Comparison of ENCODE assay signal across 20 mouse cellular contexts in the genomic region with DNA sequence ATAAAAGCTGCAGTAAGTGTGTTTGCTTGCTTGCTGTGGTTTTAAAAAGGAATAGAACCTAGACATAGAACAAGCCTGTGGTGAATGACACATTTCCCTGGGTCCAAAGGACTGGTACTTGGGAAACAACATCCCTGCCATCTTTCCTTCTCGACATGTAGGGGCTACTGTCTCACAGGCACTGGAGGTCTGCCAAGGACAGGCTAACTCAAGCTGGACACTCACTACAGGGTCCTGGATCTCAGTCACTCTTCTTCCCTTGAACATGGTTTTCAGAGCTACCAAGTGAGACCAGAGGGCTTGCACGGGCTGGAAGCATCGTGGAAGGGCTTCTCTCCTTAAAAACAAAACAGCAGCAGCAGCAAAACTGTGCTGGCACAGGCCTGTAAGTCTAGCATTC. TPM values are rescaled to one million over a fixed set of nuclear protein-coding genes. Genes with fewer than 3 reads are reported as not detected.
DNase-seq lines count a peak whose midpoint lies in the region; ATAC-seq and TF ChIP-seq lines count a peak whose summit lies in the region.
"Had no signal": no experiment of that assay in that cellular context is flagged by ENCODE, and none has a peak within 500 bp of the region (broad histone marks: within the 10 kb centered on the region; RNA-seq: fewer than 3 reads in every experiment).

No protein-coding gene starts in this region.

- no peak overlapping the region for H3K4me3 ChIP-seq in spleen, adult 2 months (ENCODE audit: extremely low read depth, insufficient read depth, insufficient read length)
- no peak overlapping the region for H3K4me3 ChIP-seq in liver, embryonic 14.5 days (ENCODE audit: insufficient read depth in 1 of 2, low read depth in 2 of 2, low read length in 2 of 2)
- H3K4me3 ChIP-seq in liver, postnatal 0 days (ENCODE audit: low read depth, low read length): no peak overlapping the region
- H3K4me3 ChIP-seq in forebrain, embryonic 16.5 days (replicated peaks; ENCODE audit: low read length): no peak overlapping the region
- H3K4me3 ChIP-seq: embryonic facial prominence, embryonic 12.5 days; embryonic facial prominence, embryonic 15.5 days; hindbrain, embryonic 12.5 days; hindbrain, embryonic 15.5 days had no signal

- 64% methylated on average over 3 of the region's 3 CpGs for WGBS in spleen, adult 2 months
- 71% methylated on average over 3 of the region's 3 CpGs for WGBS in liver, embryonic 14.5 days (ENCODE audit: insufficient replicate concordance)
- 79% methylated on average over 3 of the region's 3 CpGs for WGBS in liver, postnatal 0 days (ENCODE audit: insufficient replicate concordance)
- 82% methylated on average over 3 of the region's 3 CpGs for WGBS in forebrain, embryonic 16.5 days

- no peak for TF ChIP-seq CTCF in spleen, adult 2 months (IDR thresholded peaks at IDR 0.05; ENCODE audit: extremely low read depth, insufficient read depth, insufficient read length, insufficient replicate concordance)
- TF ChIP-seq CTCF in liver, embryonic 14.5 days (IDR thresholded peaks at IDR 0.05; ENCODE audit: low read depth): no peak
- TF ChIP-seq CTCF in liver, postnatal 0 days (IDR thresholded peaks at IDR 0.05; ENCODE audit: low read depth): no peak

- DNase-seq in left cerebral cortex, postnatal 4 days: peak; percentile 31
- DNase-seq in left cerebral cortex, postnatal 25 days (ENCODE audit: low spot score in 2 of 2): no peak
- DNase-seq in spleen, adult 2 months (ENCODE audit: low read depth in 1 of 2, low spot score in 2 of 2): no peak
- no peak for DNase-seq in spleen, postnatal 10 days (ENCODE audit: low spot score in 2 of 2)
- DNase-seq in liver, embryonic 14.5 days (ENCODE audit: low read depth in 3 of 3, low spot score in 3 of 3): no peak
- DNase-seq in liver, postnatal 0 days: no peak
- DNase-seq in ovary, adult 18-20 months (ENCODE audit: low spot score): no peak
- DNase-seq: adrenal gland, adult 8-10 months; adrenal gland, postnatal 25 days; cerebellum, adult 2 months; cerebellum, adult 9-11 months; gastrocnemius, postnatal 36 days had no signal

- intact Hi-C loops in left cerebral cortex, postnatal 4 days (cut with DNase I): no loop called here
- intact Hi-C loops in left cerebral cortex, postnatal 25 days (cut with DNase I): no loop called here

- no peak overlapping the region; the same call in 1 of the 2 replicates for H3K9ac ChIP-seq in liver, embryonic 14.5 days (replicated peaks)
- H3K9ac ChIP-seq in liver, postnatal 0 days (replicated peaks): no peak overlapping the region
- H3K9ac ChIP-seq in forebrain, embryonic 16.5 days (replicated peaks; ENCODE audit: low read depth, low read length): no peak overlapping the region
- H3K9ac ChIP-seq: embryonic facial prominence, embryonic 12.5 days; embryonic facial prominence, embryonic 15.5 days; hindbrain, embryonic 12.5 days; hindbrain, embryonic 15.5 days had no signal

- no peak overlapping the region for H3K4me2 ChIP-seq in liver, embryonic 14.5 days (ENCODE audit: low read depth)
- H3K4me2 ChIP-seq in liver, postnatal 0 days (ENCODE audit: low read depth, low read length): no peak overlapping the region
- H3K4me2 ChIP-seq in forebrain, embryonic 16.5 days (ENCODE audit: low read length): no peak overlapping the region
- H3K4me2 ChIP-seq: embryonic facial prominence, embryonic 12.5 days; embryonic facial prominence, embryonic 15.5 days; heart, embryonic 11.5 days; hindbrain, embryonic 12.5 days; hindbrain, embryonic 15.5 days had no signal

- no peak for ATAC-seq in liver, embryonic 14.5 days (ENCODE audit: insufficient read depth)
- ATAC-seq in liver, postnatal 0 days: no peak
- ATAC-seq in forebrain, embryonic 16.5 days: no peak
- ATAC-seq: activated CD4-positive, CD25-positive, alpha-beta regulatory T cell, adult 4 months; forebrain, embryonic 14.5 days had no signal

- peaks cover 35% of the 10 kb centered on the region; the same call in 1 of the 2 replicates for H3K4me1 ChIP-seq in spleen, adult 2 months (ENCODE audit: control insufficient read depth, insufficient read depth, insufficient read length)
- H3K4me1 ChIP-seq in liver, embryonic 14.5 days (replicated peaks; ENCODE audit: control insufficient read depth in 2 of 2, insufficient read depth in 2 of 2, low read length in 1 of 2): peaks cover 58 to 59% of the 10 kb centered on the region in 2 experiments
- H3K4me1 ChIP-seq in liver, postnatal 0 days (ENCODE audit: insufficient read depth): peaks cover 51% of the 10 kb centered on the region
- H3K4me1 ChIP-seq in forebrain, embryonic 16.5 days (replicated peaks; ENCODE audit: control insufficient read depth, insufficient read depth, low read length): no peaks in the 10 kb centered on the region
- H3K4me1 ChIP-seq: embryonic facial prominence, embryonic 12.5 days; embryonic facial prominence, embryonic 15.5 days; hindbrain, embryonic 12.5 days; hindbrain, embryonic 15.5 days had no signal

- no peaks in the 10 kb centered on the region for H3K27me3 ChIP-seq in spleen, adult 2 months (ENCODE audit: control insufficient read depth, insufficient read depth, low read length)
- no peaks in the 10 kb centered on the region for H3K27me3 ChIP-seq in liver, embryonic 14.5 days (ENCODE audit: control insufficient read depth, insufficient read depth, low read length)
- H3K27me3 ChIP-seq in liver, postnatal 0 days (ENCODE audit: insufficient read depth, low read length): no peaks in the 10 kb centered on the region
- H3K27me3 ChIP-seq in forebrain, embryonic 16.5 days (replicated peaks; ENCODE audit: control insufficient read depth, insufficient read depth, low read length): no peaks in the 10 kb centered on the region
- H3K27me3 ChIP-seq: embryonic facial prominence, embryonic 12.5 days; embryonic facial prominence, embryonic 15.5 days; hindbrain, embryonic 12.5 days; hindbrain, embryonic 15.5 days had no signal

- TF ChIP-seq POLR2A in spleen, adult 2 months (IDR thresholded peaks at IDR 0.05; ENCODE audit: low read depth, low read length): no peak

- H3K36me3 ChIP-seq in spleen, adult 2 months (ENCODE audit: control insufficient read depth, insufficient read depth, low read length): no peaks in the 10 kb centered on the region
- no peaks in the 10 kb centered on the region; the same call in 1 of the 2 replicates for H3K36me3 ChIP-seq in liver, embryonic 14.5 days (replicated peaks; ENCODE audit: control insufficient read depth, insufficient read depth, low read depth)
- H3K36me3 ChIP-seq in liver, postnatal 0 days (replicated peaks; ENCODE audit: insufficient read depth, low read length): no peaks in the 10 kb centered on the region
- no peaks in the 10 kb centered on the region for H3K36me3 ChIP-seq in forebrain, embryonic 16.5 days (ENCODE audit: control insufficient read depth, insufficient read depth)
- H3K36me3 ChIP-seq: embryonic facial prominence, embryonic 12.5 days; embryonic facial prominence, embryonic 15.5 days; hindbrain, embryonic 12.5 days; hindbrain, embryonic 15.5 days had no signal

- no peak for TF ChIP-seq EP300 in liver, embryonic 14.5 days (IDR thresholded peaks at IDR 0.05; ENCODE audit: low read depth)
- no peak for TF ChIP-seq EP300 in liver, postnatal 0 days (IDR thresholded peaks at IDR 0.05; ENCODE audit: low read depth)

- no peaks in the 10 kb centered on the region for H3K9me3 ChIP-seq in liver, embryonic 14.5 days (ENCODE audit: control insufficient read depth, low read length)
- H3K9me3 ChIP-seq in liver, postnatal 0 days (ENCODE audit: low read length): no peaks in the 10 kb centered on the region
- no peaks in the 10 kb centered on the region for H3K9me3 ChIP-seq in forebrain, embryonic 16.5 days (ENCODE audit: control insufficient read depth, low read length)
- H3K9me3 ChIP-seq: embryonic facial prominence, embryonic 15.5 days; hindbrain, embryonic 12.5 days; hindbrain, embryonic 15.5 days had no signal

- H3K27ac ChIP-seq in spleen, adult 2 months (ENCODE audit: insufficient read depth, low read length): peak overlapping the region; percentile 86
- H3K27ac ChIP-seq in liver, embryonic 14.5 days: peak overlapping the region; percentile 87
- H3K27ac ChIP-seq in liver, postnatal 0 days (ENCODE audit: low read depth): peak overlapping the region; percentile 49; the same call in 1 of the 2 replicates
- H3K27ac ChIP-seq in forebrain, embryonic 16.5 days (ENCODE audit: low read length): no peak overlapping the region
- H3K27ac ChIP-seq: embryonic facial prominence, embryonic 12.5 days; embryonic facial prominence, embryonic 15.5 days; hindbrain, embryonic 12.5 days; hindbrain, embryonic 15.5 days had no signal

RNA-seq across cellular contexts. Expression of a gene that starts 10.0 kb away (rescaled TPM):
- 100 to 1,000 TPM; 848 to 881 TPM for total RNA-seq in left cerebral cortex, postnatal 4 days (2021)
- 100 to 1,000 TPM; 301 to 318 TPM for total RNA-seq in left cerebral cortex, postnatal 25 days (2021)
- 361 and 391 TPM in 2 replicates for polyA plus RNA-seq in spleen, adult 2 months (2012; rRNA removed)
- polyA plus RNA-seq in liver, embryonic 14.5 days (2012; rRNA removed): 529 and 1,021 TPM in 2 replicates
- 2,262 and 2,378 TPM in 2 replicates for polyA plus RNA-seq in liver, embryonic 14.5 days (2014; fragmentation: Nextera tagmentation; extraction: Ambion mirVana)
- polyA plus RNA-seq in liver, postnatal 0 days (2015; fragmentation: Nextera tagmentation; extraction: Ambion mirVana): 1,306 and 1,327 TPM in 2 replicates
- polyA plus RNA-seq in forebrain, embryonic 16.5 days (2015; fragmentation: Nextera tagmentation; extraction: Ambion mirVana): 3,503 and 3,633 TPM in 2 replicates

RNA-seq across cellular contexts. Expression of a gene that starts 27.2 kb away (rescaled TPM):
- 10 to 100 TPM; 28.4 to 29.0 TPM for total RNA-seq in left cerebral cortex, postnatal 4 days (2021)
- 10 to 100 TPM; 18.8 to 21.0 TPM for total RNA-seq in left cerebral cortex, postnatal 25 days (2021)
- 7.1 and 9.3 TPM in 2 replicates for polyA plus RNA-seq in spleen, adult 2 months (2012; rRNA removed)
- polyA plus RNA-seq in liver, embryonic 14.5 days (2012; rRNA removed): 11.5 and 15.5 TPM in 2 replicates
- polyA plus RNA-seq in liver, embryonic 14.5 days (2014; fragmentation: Nextera tagmentation; extraction: Ambion mirVana): 15.8 and 18.0 TPM in 2 replicates
- polyA plus RNA-seq in liver, postnatal 0 days (2015; fragmentation: Nextera tagmentation; extraction: Ambion mirVana): 11.5 and 11.8 TPM in 2 replicates
- polyA plus RNA-seq in forebrain, embryonic 16.5 days (2015; fragmentation: Nextera tagmentation; extraction: Ambion mirVana): 36.6 and 41.9 TPM in 2 replicates
